Mouse (Mus musculus) small intestine, adult 2 months (tissue): ENCODE data around the gene Cep63. TPM values are rescaled to one million over a fixed set of nuclear protein-coding genes. Genes with fewer than 3 reads are reported as not detected.

ENCODE experiments used
- H3K27ac ChIP-seq: fragments of 200-500 bp; 2 replicates; pipeline ENCODE4 v1.5.1; 2012; ENCODE audit warnings: low read depth, low read length, control low read depth, inconsistent platforms; ENCODE audit not compliant: insufficient read depth
- H3K27me3 ChIP-seq: fragments of 200-500 bp; 2 replicates; pipeline ENCODE4 v1.6.1; 2012; ENCODE audit warnings: mild to moderate bottlenecking, moderate library complexity, low read length, inconsistent platforms; ENCODE audit not compliant: control insufficient read depth, insufficient read depth
- H3K36me3 ChIP-seq: fragments of 200-500 bp; 2 replicates; pipeline ENCODE4 v1.6.1; 2012; ENCODE audit warnings: mild to moderate bottlenecking, low read length, control low read depth, inconsistent platforms; ENCODE audit not compliant: control insufficient read depth, insufficient read depth
- H3K4me1 ChIP-seq: fragments of 200-500 bp; 2 replicates; pipeline ENCODE4 v1.6.1; 2012; ENCODE audit warnings: low read length, inconsistent platforms, mixed read lengths; ENCODE audit not compliant: control insufficient read depth, insufficient read depth, insufficient read length
- H3K4me3 ChIP-seq: fragments of 200-500 bp; 2 replicates; pipeline ENCODE4 v1.5.1; 2012; ENCODE audit warnings: low read depth, mild to moderate bottlenecking, control low read depth, inconsistent platforms, low read length, moderate library complexity
- CTCF ChIP-seq: fragments of 200-500 bp; IDR thresholded peaks from 2 replicates; pipeline ENCODE4 v1.5.1; 2012; ENCODE audit warnings: low read depth, mild to moderate bottlenecking, control low read depth, inconsistent platforms, low read length, moderate library complexity, mixed read lengths; ENCODE audit not compliant: insufficient replicate concordance, insufficient read length; ENCODE audit errors: extremely low read depth
- POLR2A ChIP-seq: fragments of 200-500 bp; IDR thresholded peaks from 2 replicates; pipeline ENCODE4 v1.6.1; 2012; ENCODE audit warnings: low read depth, mild to moderate bottlenecking, control low read depth, inconsistent platforms, low read length, moderate library complexity
- WGBS: fragments of 180-500 bp; shearing (Covaris S2); methylation state at CpG from one replicate; pipeline ENCODE4 v1.1.7; 2018; 5-methylcytosine and 5-hydroxymethylcytosine counted together
- polyA plus RNA-seq: library from polyadenylated mRNA; depleted of rRNA; stranded (reverse); fragments of >200 nt; gene quantifications from 2 replicates; pipeline ENCODE4 v1.2.3, GENCODE M21; 2012

Gene Cep63
- polyA plus RNA-seq, 1 experiment: 1.3 TPM

DNA sequence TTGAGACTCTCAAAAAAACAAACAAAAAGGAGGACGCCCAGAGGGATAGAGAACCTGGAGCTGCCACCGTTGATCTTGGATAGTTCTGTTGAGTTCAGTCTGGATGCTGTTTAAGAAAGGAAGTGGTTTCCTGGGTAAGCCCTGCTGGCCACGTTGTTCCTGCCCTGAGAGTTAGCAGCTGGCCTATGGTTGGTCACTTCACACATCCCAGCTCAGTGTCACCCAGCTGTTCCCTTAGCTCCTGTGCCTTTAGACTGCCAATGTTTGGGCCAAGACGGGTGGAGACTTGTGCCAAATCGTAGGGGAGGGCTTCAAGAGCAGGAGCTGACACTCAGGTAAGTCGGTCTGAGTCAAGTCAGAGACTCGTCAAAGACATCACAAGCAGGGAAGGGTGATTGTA lies 2.7 kb upstream of the Cep63 start:
- Histone ChIP-seq H3K27ac (no peak overlapping the region), H3K4me1 (peaks cover 9% of the 10 kb centered on the region; the same call in 1 of the 2 replicates), H3K36me3 (peaks cover 2% of the 10 kb centered on the region; the same call in 1 of the 2 replicates), H3K4me3 (no peak overlapping the region), H3K27me3 (no peaks in the 10 kb centered on the region)
- WGBS: 79% methylated on average over 7 of the region's 7 CpGs
- TF ChIP-seq POLR2A (no peak), CTCF (no peak)

DNA sequence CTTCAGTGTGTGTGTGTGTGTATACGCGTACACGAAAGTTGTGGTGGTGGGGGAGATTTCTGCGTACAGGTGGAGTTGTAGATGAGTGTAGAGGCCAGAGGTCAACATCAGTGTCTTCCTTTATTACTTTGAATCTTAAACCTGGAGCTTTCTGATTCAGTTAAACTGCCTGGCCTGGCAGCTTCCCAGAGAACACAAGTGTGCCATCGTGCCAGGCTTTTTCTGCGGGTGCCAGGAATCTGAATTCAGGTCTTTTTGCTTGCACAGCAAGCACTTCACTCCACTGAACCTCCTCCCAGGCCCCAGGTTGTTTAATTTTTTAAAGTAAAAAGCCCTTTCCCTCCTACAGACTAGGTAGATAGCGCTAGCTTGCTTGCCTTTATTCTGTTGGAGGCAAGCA lies 1.1 kb upstream of the Cep63 start:
- Histone ChIP-seq H3K4me3 (peak overlapping the region; percentile 70; the same call in 1 of the 2 replicates), H3K27ac (peak overlapping the region; percentile 90), H3K27me3 (no peaks in the 10 kb centered on the region), H3K36me3 (no peaks in the 10 kb centered on the region), H3K4me1 (peaks cover 9% of the 10 kb centered on the region; the same call in 1 of the 2 replicates)
- TF ChIP-seq CTCF: no peak
- TF ChIP-seq POLR2A: no peak
- 37% methylated on average over 7 of the region's 7 CpGs for WGBS

DNA sequence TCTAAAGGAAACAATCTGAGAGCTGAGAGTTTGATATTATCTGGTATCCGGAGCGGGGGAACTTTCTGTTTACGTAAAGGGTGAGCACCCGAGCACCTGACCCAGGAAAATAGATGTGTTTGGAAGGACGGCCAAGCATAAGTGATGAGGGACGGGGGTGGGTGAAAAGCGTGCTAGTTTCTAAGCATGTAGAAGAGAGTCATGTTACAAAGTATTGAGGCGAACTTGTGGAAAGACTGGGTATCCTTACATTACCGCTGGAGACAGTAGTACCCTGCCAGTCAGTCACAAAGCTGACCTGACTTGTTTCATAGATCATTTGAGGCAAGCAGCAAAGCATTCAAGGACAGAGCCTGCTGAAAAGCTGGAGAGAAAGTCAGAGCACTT lies 498 bp upstream of the Cep63 start:
- under 1% methylated on average over 9 of the region's 9 CpGs for WGBS
- TF ChIP-seq POLR2A (no peak), CTCF (no peak)
- H3K4me1 ChIP-seq: peaks cover 9% of the 10 kb centered on the region; the same call in 1 of the 2 replicates
- H3K27me3 ChIP-seq: no peaks in the 10 kb centered on the region
- H3K4me3 ChIP-seq: peak overlapping the region; percentile 70
- H3K27ac ChIP-seq: peak overlapping the region; percentile 90
- H3K36me3 ChIP-seq: no peaks in the 10 kb centered on the region

DNA sequence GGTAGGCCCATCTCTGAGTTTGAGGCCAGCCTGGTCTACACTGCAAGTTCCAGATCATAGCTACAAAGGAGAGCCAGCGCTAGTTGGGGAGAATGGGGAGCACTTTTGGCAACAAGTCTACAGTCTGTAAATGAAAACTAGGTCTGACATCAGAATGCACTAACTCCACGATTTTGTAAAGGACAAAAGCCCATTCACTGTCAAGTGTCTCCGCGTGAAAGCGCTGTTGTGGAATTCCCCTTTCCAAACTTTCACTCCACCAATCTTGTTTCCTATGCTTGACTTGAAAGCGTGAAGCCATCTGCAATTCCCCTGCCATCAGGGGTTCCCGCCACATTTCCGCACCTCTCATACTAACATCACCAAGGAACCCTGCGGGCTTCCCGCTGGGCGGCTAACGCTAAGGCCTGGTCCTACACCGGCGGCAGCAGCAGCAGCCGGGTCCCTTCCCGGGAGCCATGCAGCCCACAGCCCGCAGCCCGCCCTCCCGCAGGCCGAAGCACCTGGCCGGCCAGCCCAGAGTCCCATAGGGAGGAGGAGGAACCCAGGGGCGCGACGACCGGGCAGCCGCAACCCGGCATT lies 842 bp downstream of the Cep63 start:
- peak overlapping the region; percentile 70 for H3K4me3 ChIP-seq
- TF ChIP-seq POLR2A (no peak), CTCF (no peak)
- H3K27me3 ChIP-seq: no peaks in the 10 kb centered on the region
- peak overlapping the region; percentile 64 for H3K27ac ChIP-seq
- H3K4me1 ChIP-seq: peaks cover 9% of the 10 kb centered on the region; the same call in 1 of the 2 replicates
- H3K36me3 ChIP-seq: no peaks in the 10 kb centered on the region
- under 1% methylated on average over 27 of the region's 27 CpGs for WGBS

DNA sequence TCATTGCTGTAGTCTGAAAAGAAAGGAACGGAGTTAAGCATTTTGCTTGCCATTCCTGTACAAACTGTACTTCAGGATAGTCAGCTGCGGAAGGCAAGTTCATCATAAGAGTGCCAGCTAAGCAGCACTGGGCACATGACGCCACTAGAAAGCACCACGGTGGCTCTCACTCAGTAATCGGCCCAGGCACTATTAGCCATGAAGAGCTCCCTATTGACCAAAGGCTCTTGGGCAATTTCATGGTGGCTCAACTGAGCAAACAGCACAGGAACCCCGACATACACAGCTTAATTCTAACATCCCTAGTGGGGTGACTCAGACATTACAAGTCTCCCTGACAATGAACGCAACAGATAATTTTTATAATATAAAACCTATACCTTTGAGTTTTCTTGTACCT lies 2.8 kb downstream of the Cep63 start:
- Histone ChIP-seq H3K27ac (no peak overlapping the region), H3K27me3 (no peaks in the 10 kb centered on the region), H3K4me3 (no peak overlapping the region), H3K36me3 (peaks cover 1% of the 10 kb centered on the region; the same call in 1 of the 2 replicates), H3K4me1 (peaks cover 9% of the 10 kb centered on the region; the same call in 1 of the 2 replicates)
- TF ChIP-seq POLR2A: no peak
- no peak for TF ChIP-seq CTCF
- 90% methylated on average over 7 of the region's 7 CpGs for WGBS

DNA sequence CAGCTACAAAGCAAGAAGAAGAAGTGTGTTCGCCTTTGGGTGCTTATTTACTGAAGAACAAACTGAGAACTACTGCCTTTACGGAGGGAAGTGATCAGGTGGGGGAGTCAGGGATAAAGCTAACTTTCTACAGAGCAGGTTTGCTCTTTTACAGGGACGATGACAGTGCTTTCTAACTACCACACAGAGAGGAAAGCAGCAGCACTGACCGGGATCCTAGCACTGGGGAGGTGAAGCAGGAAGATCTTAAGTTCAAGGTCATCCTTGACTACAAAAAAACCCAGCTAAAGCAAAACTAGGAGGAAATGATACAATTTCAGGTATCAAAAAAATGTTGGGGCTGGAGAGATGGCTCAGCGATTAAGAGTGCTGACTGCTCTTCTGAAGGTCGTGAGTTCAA lies 3.5 kb downstream of the Cep63 start:
- WGBS: 78% methylated on average over 6 of the region's 6 CpGs
- TF ChIP-seq CTCF (no peak), POLR2A (no peak)
- H3K36me3 ChIP-seq: peaks cover 3% of the 10 kb centered on the region
- no peak overlapping the region for H3K4me3 ChIP-seq
- H3K27me3 ChIP-seq: no peaks in the 10 kb centered on the region
- no peak overlapping the region for H3K27ac ChIP-seq
- H3K4me1 ChIP-seq: peaks cover 6% of the 10 kb centered on the region; the same call in 1 of the 2 replicates

DNA sequence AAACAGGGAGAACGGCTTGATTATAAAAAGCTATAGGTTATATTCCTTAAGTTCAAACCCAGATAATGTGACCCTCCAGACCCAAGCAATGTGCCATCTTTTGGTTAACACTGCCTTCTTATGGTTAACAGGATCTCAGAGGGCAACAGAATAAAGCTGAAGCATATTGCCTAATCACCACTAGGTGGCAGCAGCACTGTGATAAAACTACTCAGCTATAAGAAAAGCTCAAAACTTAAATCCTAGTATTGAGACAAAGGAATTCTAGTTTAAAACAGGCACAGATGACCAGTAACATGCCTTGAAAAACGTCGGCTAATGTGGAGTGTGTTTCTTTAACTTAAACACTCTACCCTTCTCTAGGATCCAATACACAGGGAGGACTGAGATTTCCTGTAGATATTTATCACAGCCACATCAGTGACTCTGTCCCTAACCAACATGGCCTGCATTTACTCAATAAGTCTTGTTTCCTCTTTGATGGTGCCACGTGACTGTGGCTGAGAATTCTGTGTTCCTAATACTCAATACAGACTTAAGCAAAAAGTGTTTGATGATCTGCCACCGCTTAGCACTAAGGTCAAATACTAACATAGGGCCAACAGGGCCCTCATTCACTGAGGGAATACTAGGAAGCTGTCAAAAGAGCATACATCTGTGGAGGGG lies 4.0 kb downstream of the Cep63 start:
- 33% methylated on average over 5 of the region's 5 CpGs for WGBS
- H3K27me3 ChIP-seq: no peaks in the 10 kb centered on the region
- peaks cover 3% of the 10 kb centered on the region; the same call in 1 of the 2 replicates for H3K4me1 ChIP-seq
- H3K27ac ChIP-seq: no peak overlapping the region
- TF ChIP-seq POLR2A (no peak), CTCF (no peak)
- peaks cover 3% of the 10 kb centered on the region for H3K36me3 ChIP-seq
- H3K4me3 ChIP-seq: no peak overlapping the region
